Comparison of ENCODE assay signal across 9 mouse cellular contexts in genomic region chr16:92302506-92302905, GRCm38 (mm10). TPM values are rescaled to one million over a fixed set of nuclear protein-coding genes. Genes with fewer than 3 reads are reported as not detected.
DNase-seq lines count a peak whose midpoint lies in the region; ATAC-seq and TF ChIP-seq lines count a peak whose summit lies in the region.
"Had no signal": no experiment of that assay in that cellular context is flagged by ENCODE, and none has a peak within 500 bp of the region (broad histone marks: within the 10 kb centered on the region; RNA-seq: fewer than 3 reads in every experiment).

No protein-coding gene starts in this region.

- H3K4me2 ChIP-seq in kidney, embryonic 16.5 days (replicated peaks; ENCODE audit: low read depth, low read length), result peak overlapping the region; percentile 85
- H3K4me2 ChIP-seq in hindbrain, embryonic 15.5 days, result peak overlapping the region; percentile 91
- peak overlapping the region; percentile 78 for H3K4me2 ChIP-seq in midbrain, postnatal 0 days (ENCODE audit: low read depth, low read length, poor library complexity, severe bottlenecking)

- H3K27ac ChIP-seq in kidney, embryonic 16.5 days (ENCODE audit: low read length), result no peak overlapping the region
- no peak overlapping the region for H3K27ac ChIP-seq in embryonic facial prominence, embryonic 10.5 days (replicated peaks)
- peak overlapping the region; percentile 58; the same call in 1 of the 2 replicates for H3K27ac ChIP-seq in hindbrain, embryonic 15.5 days (replicated peaks)
- H3K27ac ChIP-seq in midbrain, postnatal 0 days (ENCODE audit: low read depth, low read length), result peak overlapping the region; percentile 80; the same call in 1 of the 2 replicates

- no peaks in the 10 kb centered on the region for H3K9me3 ChIP-seq in kidney, embryonic 16.5 days (ENCODE audit: low read length)
- no peaks in the 10 kb centered on the region for H3K9me3 ChIP-seq in embryonic facial prominence, embryonic 10.5 days
- H3K9me3 ChIP-seq in hindbrain, embryonic 15.5 days, result no peaks in the 10 kb centered on the region
- no peaks in the 10 kb centered on the region for H3K9me3 ChIP-seq in midbrain, postnatal 0 days (ENCODE audit: low read length)

- peaks cover 19% of the 10 kb centered on the region for H3K4me1 ChIP-seq in kidney, embryonic 16.5 days (ENCODE audit: insufficient read depth, low read length)
- H3K4me1 ChIP-seq in embryonic facial prominence, embryonic 10.5 days, result peaks cover 24% of the 10 kb centered on the region
- peaks cover 23% of the 10 kb centered on the region for H3K4me1 ChIP-seq in hindbrain, embryonic 15.5 days (replicated peaks)
- peaks cover 10% of the 10 kb centered on the region; the same call in 1 of the 2 replicates for H3K4me1 ChIP-seq in midbrain, postnatal 0 days (ENCODE audit: insufficient read depth, low read length)

- H3K9ac ChIP-seq in kidney, embryonic 16.5 days (replicated peaks; ENCODE audit: low read length), result no peak overlapping the region
- H3K9ac ChIP-seq in hindbrain, embryonic 15.5 days, result peak overlapping the region; percentile 59; the same call in 1 of the 2 replicates
- H3K9ac ChIP-seq in midbrain, postnatal 0 days (replicated peaks; ENCODE audit: low read length, poor library complexity, severe bottlenecking), result peak overlapping the region; percentile 36; the same call in 1 of the 2 replicates

- no peak for TF ChIP-seq CTCF in midbrain, postnatal 0 days (IDR thresholded peaks at IDR 0.05)

- H3K36me3 ChIP-seq in kidney, embryonic 16.5 days (ENCODE audit: insufficient read depth, low read length), result peaks cover 13% of the 10 kb centered on the region
- H3K36me3 ChIP-seq in embryonic facial prominence, embryonic 10.5 days (replicated peaks), result peaks cover 24% of the 10 kb centered on the region
- H3K36me3 ChIP-seq in hindbrain, embryonic 15.5 days, result peaks cover 19% of the 10 kb centered on the region
- peaks cover 18% of the 10 kb centered on the region for H3K36me3 ChIP-seq in midbrain, postnatal 0 days (ENCODE audit: insufficient read depth, low read length)

- H3K27me3 ChIP-seq in kidney, embryonic 16.5 days (ENCODE audit: insufficient read depth, low read length), result no peaks in the 10 kb centered on the region
- no peaks in the 10 kb centered on the region for H3K27me3 ChIP-seq in embryonic facial prominence, embryonic 10.5 days (replicated peaks; ENCODE audit: low read depth, poor library complexity, severe bottlenecking)
- no peaks in the 10 kb centered on the region for H3K27me3 ChIP-seq in hindbrain, embryonic 15.5 days
- no peaks in the 10 kb centered on the region for H3K27me3 ChIP-seq in midbrain, postnatal 0 days (ENCODE audit: insufficient read depth, low read length)

- no peak for ATAC-seq in kidney, embryonic 16.5 days (ENCODE audit: low FRiP score, low TSS enrichment)
- ATAC-seq in hindbrain, embryonic 15.5 days (ENCODE audit: low FRiP score, low read depth), result no peak
- no peak for ATAC-seq in midbrain, postnatal 0 days (ENCODE audit: low FRiP score)

- DNase-seq in kidney, adult 11 months, result no peak
- no peak for DNase-seq in embryonic facial prominence, embryonic 10.5 days (ENCODE audit: low spot score)
- no peak for DNase-seq in midbrain, postnatal 0 days (ENCODE audit: low spot score)
- DNase-seq in layer of hippocampus, postnatal 14 days (ENCODE audit: low spot score in 2 of 2), result no peak
- no peak for DNase-seq in left cerebral cortex, adult 8-10 months (ENCODE audit: low spot score in 2 of 2)
- no peak for DNase-seq in ovary, postnatal 14 days (ENCODE audit: low spot score)

- peak overlapping the region; percentile 83 for H3K4me3 ChIP-seq in kidney, embryonic 16.5 days (ENCODE audit: low read length)
- H3K4me3 ChIP-seq in embryonic facial prominence, embryonic 10.5 days, result peak overlapping the region; percentile 71
- H3K4me3 ChIP-seq in hindbrain, embryonic 15.5 days, result peak overlapping the region; percentile 56; the same call in 1 of the 2 replicates
- H3K4me3 ChIP-seq in midbrain, postnatal 0 days (ENCODE audit: low read depth, low read length), result peak overlapping the region; percentile 67; the same call in 1 of the 2 replicates

- WGBS in kidney, embryonic 16.5 days, result 54% methylated on average over 5 of the region's 5 CpGs
- WGBS in embryonic facial prominence, embryonic 10.5 days, result 65% methylated on average over 5 of the region's 5 CpGs
- 76% methylated on average over 5 of the region's 5 CpGs for WGBS in hindbrain, embryonic 15.5 days
- 63% methylated on average over 5 of the region's 5 CpGs for WGBS in midbrain, postnatal 0 days

RNA-seq across cellular contexts. Expression of gene Smim11, which starts 1.4 kb away (rescaled TPM):
- 101 and 110 TPM in 2 replicates for polyA plus RNA-seq in kidney, embryonic 16.5 days (2015; fragmentation: Nextera tagmentation; extraction: Ambion mirVana)
- 122 and 125 TPM in 2 replicates for polyA plus RNA-seq in embryonic facial prominence, embryonic 10.5 days (2016; fragmentation: Nextera tagmentation; extraction: Ambion mirVana)
- 59.3 and 71.4 TPM in 2 replicates for polyA plus RNA-seq in hindbrain, embryonic 15.5 days (2015; fragmentation: Nextera tagmentation; extraction: Ambion mirVana)
- total RNA-seq in midbrain, postnatal 0 days (2014; rRNA removed), result 6.8 and 30.2 TPM in 2 replicates
- polyA plus RNA-seq in midbrain, postnatal 0 days (2015; fragmentation: Nextera tagmentation; extraction: Ambion mirVana), result 41.6 and 44.9 TPM in 2 replicates
- total RNA-seq in layer of hippocampus, postnatal 14 days (2021), result 10 to 100 TPM; 12.9 to 17.9 TPM
- 10 to 100 TPM; 17.2 to 27.5 (median 17.9) TPM for total RNA-seq in left cerebral cortex, adult 8-10 months (2022)

RNA-seq across cellular contexts. Expression of gene Kcne2, which starts 10.3 kb away (rescaled TPM):
- polyA plus RNA-seq in kidney, embryonic 16.5 days (2015; fragmentation: Nextera tagmentation; extraction: Ambion mirVana), result 0.21 TPM in 1 of 2 replicates, not detected in the other
- 0.38 and 0.47 TPM in 2 replicates for polyA plus RNA-seq in embryonic facial prominence, embryonic 10.5 days (2016; fragmentation: Nextera tagmentation; extraction: Ambion mirVana)
- 23.0 and 31.7 TPM in 2 replicates for polyA plus RNA-seq in hindbrain, embryonic 15.5 days (2015; fragmentation: Nextera tagmentation; extraction: Ambion mirVana)
- 1.2 and 2.0 TPM in 2 replicates for total RNA-seq in midbrain, postnatal 0 days (2014; rRNA removed)
- polyA plus RNA-seq in midbrain, postnatal 0 days (2015; fragmentation: Nextera tagmentation; extraction: Ambion mirVana), result 0.58 and 0.90 TPM in 2 replicates
- total RNA-seq in layer of hippocampus, postnatal 14 days (2021), result 1 to 10 TPM in 1 of 2 experiments, under 1 TPM in 1; 0.52 to 7.6 TPM
- 1 to 10 TPM in 1 of 4 experiments, under 1 TPM in 2, not detected in 1; 0.21 to 2.5 (median 0.66) TPM for total RNA-seq in left cerebral cortex, adult 8-10 months (2022)
- total RNA-seq: hematopoietic stem cell, adult 5-6 weeks had no signal

RNA-seq across cellular contexts. Expression of gene Fam243, which starts 18.7 kb away (rescaled TPM):
- polyA plus RNA-seq in kidney, embryonic 16.5 days (2015; fragmentation: Nextera tagmentation; extraction: Ambion mirVana), result 0.07 TPM in 1 of 2 replicates, not detected in the other
- polyA plus RNA-seq in embryonic facial prominence, embryonic 10.5 days (2016; fragmentation: Nextera tagmentation; extraction: Ambion mirVana), result not detected in 2 replicates
- polyA plus RNA-seq in hindbrain, embryonic 15.5 days (2015; fragmentation: Nextera tagmentation; extraction: Ambion mirVana), result 0.08 TPM in 1 of 2 replicates, not detected in the other
- not detected in 2 replicates for total RNA-seq in midbrain, postnatal 0 days (2014; rRNA removed)
- not detected in 2 replicates for polyA plus RNA-seq in midbrain, postnatal 0 days (2015; fragmentation: Nextera tagmentation; extraction: Ambion mirVana)
- total RNA-seq in layer of hippocampus, postnatal 14 days (2021), result not detected
- not detected for total RNA-seq in left cerebral cortex, adult 8-10 months (2022)
- total RNA-seq: hematopoietic stem cell, adult 5-6 weeks had no signal

RNA-seq across cellular contexts. Expression of gene Kcne1, which starts 56.8 kb away (rescaled TPM):
- polyA plus RNA-seq in kidney, embryonic 16.5 days (2015; fragmentation: Nextera tagmentation; extraction: Ambion mirVana), result 2.8 and 3.7 TPM in 2 replicates
- polyA plus RNA-seq in embryonic facial prominence, embryonic 10.5 days (2016; fragmentation: Nextera tagmentation; extraction: Ambion mirVana), result 0.29 and 1.1 TPM in 2 replicates
- 0.27 TPM in 1 of 2 replicates, not detected in the other for polyA plus RNA-seq in hindbrain, embryonic 15.5 days (2015; fragmentation: Nextera tagmentation; extraction: Ambion mirVana)
- total RNA-seq in midbrain, postnatal 0 days (2014; rRNA removed), result 1.7 TPM in 1 of 2 replicates, not detected in the other
- polyA plus RNA-seq in midbrain, postnatal 0 days (2015; fragmentation: Nextera tagmentation; extraction: Ambion mirVana), result 0.40 TPM in 1 of 2 replicates, not detected in the other
- total RNA-seq in layer of hippocampus, postnatal 14 days (2021), result not detected
- under 1 TPM in 1 of 4 experiments, not detected in 3; 0.24 TPM for total RNA-seq in left cerebral cortex, adult 8-10 months (2022)
- total RNA-seq: hematopoietic stem cell, adult 5-6 weeks had no signal

Comparison
In these comparisons a context has a peak if more than half of its experiments do, and no peak if none do; other contexts are left out.
1. H3K27ac ChIP-seq: peak in hindbrain, embryonic 15.5 days (single experiment) and midbrain, postnatal 0 days (single experiment); none in kidney, embryonic 16.5 days (single experiment) and embryonic facial prominence, embryonic 10.5 days (single experiment).
2. RNA of gene Kcne2, which starts 10.3 kb away (polyA plus RNA-seq): 23.0 to 31.7 TPM in hindbrain, embryonic 15.5 days; 0.58 to 0.90 TPM in midbrain, postnatal 0 days, 0.38 to 0.47 TPM in embryonic facial prominence, embryonic 10.5 days and 0.21 TPM in kidney, embryonic 16.5 days; every median in the first group is over 10 times any median in the second.
3. Peak in every context shown above with its lines, with median percentiles within 50 percentile points of each other: H3K4me2 ChIP-seq and H3K4me3 ChIP-seq.